ENCODE assay signal across 8 mouse cellular contexts in the genomic region with DNA sequence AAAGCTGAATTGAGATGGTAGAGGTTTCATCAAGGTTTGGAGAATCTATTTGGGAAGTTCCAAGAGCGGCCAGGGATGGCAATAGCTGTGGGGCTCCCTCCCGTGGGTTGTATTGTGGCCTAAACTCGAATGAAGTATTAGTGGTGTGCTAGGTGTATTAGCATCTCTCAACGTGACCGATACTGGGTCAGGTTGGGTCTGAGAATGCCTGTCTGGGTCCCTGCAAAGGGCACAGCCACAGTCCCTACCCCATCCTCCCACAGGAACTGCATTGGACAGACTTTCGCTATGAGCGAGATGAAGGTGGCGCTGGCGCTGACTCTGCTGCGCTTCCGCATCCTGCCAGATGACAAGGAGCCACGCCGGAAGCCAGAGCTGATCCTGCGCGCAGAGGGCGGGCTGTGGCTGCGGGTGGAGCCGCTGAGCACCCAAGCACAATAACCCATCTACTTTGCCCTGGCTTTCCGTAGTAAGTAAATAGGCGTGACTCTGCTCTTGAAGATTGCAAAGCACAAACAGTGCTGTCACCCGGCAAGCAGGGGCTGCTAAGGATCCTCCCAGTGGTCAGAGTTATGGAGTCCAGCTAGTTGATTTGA. TPM values are rescaled to one million over a fixed set of nuclear protein-coding genes. Genes with fewer than 3 reads are reported as not detected.
DNase-seq lines count a peak whose midpoint lies in the region; ATAC-seq lines count a peak whose summit lies in the region.
"Had no signal": no experiment of that assay in that cellular context is flagged by ENCODE, and none has a peak within 500 bp of the region (broad histone marks: within the 10 kb centered on the region; RNA-seq: fewer than 3 reads in every experiment).

No protein-coding gene starts in this region.

- no peak for ATAC-seq in intestine, embryonic 14.5 days (replicated peaks; ENCODE audit: low FRiP score, low TSS enrichment, low read depth)
- ATAC-seq in neural tube, embryonic 12.5 days (ENCODE audit: low FRiP score, low read depth): no peak

- H3K4me1 ChIP-seq in intestine, embryonic 14.5 days (replicated peaks; ENCODE audit: control insufficient read depth, insufficient read depth, low read length): no peaks in the 10 kb centered on the region
- no peaks in the 10 kb centered on the region for H3K4me1 ChIP-seq in neural tube, embryonic 12.5 days

- 0 out of 2 replicates have a peak, but pooled peaks cover 4% of the 10 kb centered on the region for H3K27me3 ChIP-seq in intestine, embryonic 14.5 days (replicated peaks; ENCODE audit: control insufficient read depth, insufficient read depth, low read length)
- no peaks in the 10 kb centered on the region for H3K27me3 ChIP-seq in neural tube, embryonic 12.5 days (replicated peaks)

- H3K27ac ChIP-seq in intestine, embryonic 14.5 days (ENCODE audit: low read depth): no peak overlapping the region
- no peak overlapping the region for H3K27ac ChIP-seq in neural tube, embryonic 12.5 days

- 41% methylated on average over 21 of the region's 21 CpGs for WGBS in intestine, embryonic 14.5 days
- 41% methylated on average over 21 of the region's 21 CpGs for WGBS in neural tube, embryonic 12.5 days

- no peak overlapping the region for H3K4me3 ChIP-seq in intestine, embryonic 14.5 days (ENCODE audit: low read depth, low read length)
- no peak overlapping the region for H3K4me3 ChIP-seq in neural tube, embryonic 12.5 days

- H3K36me3 ChIP-seq in intestine, embryonic 14.5 days (ENCODE audit: control insufficient read depth, insufficient read depth, low read length): no peaks in the 10 kb centered on the region
- H3K36me3 ChIP-seq in neural tube, embryonic 12.5 days: no peaks in the 10 kb centered on the region

- no peak overlapping the region for H3K9ac ChIP-seq in intestine, embryonic 14.5 days (ENCODE audit: low read length)
- H3K9ac ChIP-seq in neural tube, embryonic 12.5 days: no peak overlapping the region

- H3K9me3 ChIP-seq in intestine, embryonic 14.5 days (ENCODE audit: control insufficient read depth, low read length): no peaks in the 10 kb centered on the region
- H3K9me3 ChIP-seq in neural tube, embryonic 12.5 days: no peaks in the 10 kb centered on the region

- peak; percentile 77 for DNase-seq in R1 (ENCODE audit: low read depth, low spot score)
- peak; percentile 33 for DNase-seq in embryo, embryonic 11 days
- DNase-seq in intestine, embryonic 14.5 days (ENCODE audit: low spot score): no peak
- no peak for DNase-seq in gastrocnemius, adult 8-10 months (ENCODE audit: low spot score in 2 of 2)
- no peak for DNase-seq in gastrocnemius, postnatal 25 days
- DNase-seq in ovary, postnatal 36 days (ENCODE audit: low spot score): no peak

- peak overlapping the region; percentile 31 for H3K4me2 ChIP-seq in intestine, embryonic 14.5 days (ENCODE audit: low read length)
- H3K4me2 ChIP-seq in neural tube, embryonic 12.5 days (replicated peaks): peak overlapping the region; percentile 38

RNA-seq across cellular contexts. Expression of a gene that starts 9.3 kb away (rescaled TPM):
- 0.19 TPM in 1 of 2 replicates, not detected in the other for polyA plus RNA-seq in intestine, embryonic 14.5 days (2014; fragmentation: Nextera tagmentation; extraction: Ambion mirVana)
- 0.22 and 0.84 TPM in 2 replicates for polyA plus RNA-seq in neural tube, embryonic 12.5 days (2016; fragmentation: Nextera tagmentation; extraction: Ambion mirVana)
- under 1 TPM in 1 of 4 experiments, not detected in 3; 0.13 TPM for total RNA-seq in gastrocnemius, adult 8-10 months (2022)
- not detected for total RNA-seq in gastrocnemius, postnatal 25 days (2021)

RNA-seq across cellular contexts. Expression of a gene that starts 17.4 kb away (rescaled TPM):
- 3.3 and 4.7 TPM in 2 replicates for polyA plus RNA-seq in intestine, embryonic 14.5 days (2014; fragmentation: Nextera tagmentation; extraction: Ambion mirVana)
- not detected in 2 replicates for polyA plus RNA-seq in neural tube, embryonic 12.5 days (2016; fragmentation: Nextera tagmentation; extraction: Ambion mirVana)
- not detected for total RNA-seq in gastrocnemius, adult 8-10 months (2022)
- total RNA-seq in gastrocnemius, postnatal 25 days (2021): not detected
- polyA plus RNA-seq: cortical plate, adult 2 months had no signal

RNA-seq across cellular contexts. Expression of a gene that starts 55.0 kb away (rescaled TPM):
- polyA plus RNA-seq in intestine, embryonic 14.5 days (2014; fragmentation: Nextera tagmentation; extraction: Ambion mirVana): 0.50 TPM in 1 of 2 replicates, not detected in the other
- polyA plus RNA-seq in neural tube, embryonic 12.5 days (2016; fragmentation: Nextera tagmentation; extraction: Ambion mirVana): not detected in 2 replicates
- not detected for total RNA-seq in gastrocnemius, adult 8-10 months (2022)
- total RNA-seq in gastrocnemius, postnatal 25 days (2021): not detected
- polyA plus RNA-seq: cortical plate, adult 2 months had no signal

Comparison
In these comparisons a context has a peak if more than half of its experiments do, and no peak if none do; other contexts are left out.
1. DNase-seq: peak in R1 (single experiment) and embryo, embryonic 11 days (single experiment); none in intestine, embryonic 14.5 days (single experiment), gastrocnemius, adult 8-10 months (0 of 2), gastrocnemius, postnatal 25 days (single experiment) and ovary, postnatal 36 days (single experiment).